Mouse (Mus musculus): ENCODE measurements around the gene Sim2. TPM values are rescaled to one million over a fixed set of nuclear protein-coding genes. Genes with fewer than 3 reads are reported as not detected.

Sim2 gene
- polyA plus RNA-seq, 2 experiments, result 0.02 TPM; not detected in 1

GRCm38 (mm10) chr16:94078318-94079074, 6.2 kb upstream of the Sim2 start:
- Histone ChIP-seq H3K9ac (replicated peaks) (no peak overlapping the region), H3K4me1 (replicated peaks; ENCODE audit: control insufficient read depth in 2 of 2, insufficient read depth in 2 of 2, low read length in 1 of 2) (no peaks in the 10 kb centered on the region), H3K9me3 (ENCODE audit: control insufficient read depth, low read length) (no peaks in the 10 kb centered on the region), H3K4me2 (ENCODE audit: low read depth) (no peak overlapping the region), H3K4me3 (ENCODE audit: insufficient read depth in 1 of 2, low read depth in 2 of 2, low read length in 2 of 2) (no peak overlapping the region), H3K27me3 (ENCODE audit: control insufficient read depth, insufficient read depth, low read length) (peaks cover 79% of the 10 kb centered on the region), H3K27ac (no peak overlapping the region), H3K36me3 (replicated peaks; ENCODE audit: control insufficient read depth, insufficient read depth, low read depth) (no peaks in the 10 kb centered on the region)
- ATAC-seq (ENCODE audit: insufficient read depth) (no peak), DNase-seq (ENCODE audit: low read depth in 3 of 3, low spot score in 3 of 3) (no peak)
- 2% methylated on average over 23 of the region's 23 CpGs for WGBS (ENCODE audit: insufficient replicate concordance)
- TF ChIP-seq EP300 (IDR thresholded peaks at IDR 0.05; ENCODE audit: low read depth) (no peak), CTCF (IDR thresholded peaks at IDR 0.05; ENCODE audit: low read depth) (no peak)

GRCm38 (mm10) chr16:94079075-94079855, 5.5 kb upstream of the Sim2 start:
- Histone ChIP-seq H3K4me3 (ENCODE audit: insufficient read depth in 1 of 2, low read depth in 2 of 2, low read length in 2 of 2) (no peak overlapping the region), H3K4me1 (replicated peaks; ENCODE audit: control insufficient read depth in 2 of 2, insufficient read depth in 2 of 2, low read length in 1 of 2) (no peaks in the 10 kb centered on the region), H3K9me3 (ENCODE audit: control insufficient read depth, low read length) (no peaks in the 10 kb centered on the region), H3K27ac (no peak overlapping the region), H3K27me3 (ENCODE audit: control insufficient read depth, insufficient read depth, low read length) (peaks cover 87% of the 10 kb centered on the region), H3K36me3 (replicated peaks; ENCODE audit: control insufficient read depth, insufficient read depth, low read depth) (no peaks in the 10 kb centered on the region), H3K4me2 (ENCODE audit: low read depth) (no peak overlapping the region), H3K9ac (replicated peaks) (no peak overlapping the region)
- ATAC-seq (ENCODE audit: insufficient read depth), result no peak
- no peak for TF ChIP-seq EP300 (IDR thresholded peaks at IDR 0.05; ENCODE audit: low read depth)
- TF ChIP-seq CTCF (IDR thresholded peaks at IDR 0.05; ENCODE audit: low read depth), result no peak
- WGBS (ENCODE audit: insufficient replicate concordance), result 2% methylated on average over 47 of the region's 47 CpGs
- DNase-seq (ENCODE audit: low read depth in 3 of 3, low spot score in 3 of 3), result no peak

- H3K4me3 ChIP-seq (ENCODE audit: insufficient read depth in 1 of 2, low read depth in 2 of 2, low read length in 2 of 2), result no peak overlapping the region
- no peaks in the 10 kb centered on the region for H3K4me1 ChIP-seq (replicated peaks; ENCODE audit: control insufficient read depth in 2 of 2, insufficient read depth in 2 of 2, low read length in 1 of 2)
- H3K36me3 ChIP-seq (replicated peaks; ENCODE audit: control insufficient read depth, insufficient read depth, low read depth), result no peaks in the 10 kb centered on the region
- DNase-seq (ENCODE audit: low read depth in 3 of 3, low spot score in 3 of 3) (no peak), ATAC-seq (ENCODE audit: insufficient read depth) (no peak)
- no peak overlapping the region for H3K27ac ChIP-seq
- no peak overlapping the region for H3K9ac ChIP-seq (replicated peaks)
- WGBS (ENCODE audit: insufficient replicate concordance), result 2% methylated on average over 13 of the region's 13 CpGs
- H3K4me2 ChIP-seq (ENCODE audit: low read depth), result no peak overlapping the region
- peaks cover 95% of the 10 kb centered on the region for H3K27me3 ChIP-seq (ENCODE audit: control insufficient read depth, insufficient read depth, low read length)
- TF ChIP-seq EP300 (IDR thresholded peaks at IDR 0.05; ENCODE audit: low read depth) (no peak), CTCF (IDR thresholded peaks at IDR 0.05; ENCODE audit: low read depth) (no peak)
- no peaks in the 10 kb centered on the region for H3K9me3 ChIP-seq (ENCODE audit: control insufficient read depth, low read length)
Measured at GRCm38 (mm10) chr16:94079856-94080555, 4.7 kb upstream of the Sim2 start.

GRCm38 (mm10) chr16:94081596-94081995, 3.1 kb upstream of the Sim2 start:
- WGBS (ENCODE audit: insufficient replicate concordance), result 15% methylated on average over 5 of the region's 5 CpGs

More at GRCm38 (mm10) chr16:94081596-94081995, 3.1 kb upstream of the Sim2 start:
- Histone ChIP-seq H3K27ac (no peak overlapping the region), H3K36me3 (replicated peaks; ENCODE audit: control insufficient read depth, insufficient read depth, low read depth) (no peaks in the 10 kb centered on the region), H3K9me3 (ENCODE audit: control insufficient read depth, low read length) (no peaks in the 10 kb centered on the region), H3K4me2 (ENCODE audit: low read depth) (no peak overlapping the region), H3K4me1 (replicated peaks; ENCODE audit: control insufficient read depth in 2 of 2, insufficient read depth in 2 of 2, low read length in 1 of 2) (no peaks in the 10 kb centered on the region), H3K4me3 (ENCODE audit: insufficient read depth in 1 of 2, low read depth in 2 of 2, low read length in 2 of 2) (no peak overlapping the region), H3K27me3 (ENCODE audit: control insufficient read depth, insufficient read depth, low read length) (peaks cover 96% of the 10 kb centered on the region), H3K9ac (replicated peaks) (no peak overlapping the region)
- TF ChIP-seq EP300 (IDR thresholded peaks at IDR 0.05; ENCODE audit: low read depth) (no peak), CTCF (IDR thresholded peaks at IDR 0.05; ENCODE audit: low read depth) (no peak)
- no peak for ATAC-seq (ENCODE audit: insufficient read depth)
- no peak for DNase-seq (ENCODE audit: low read depth in 3 of 3, low spot score in 3 of 3)

Measured in liver, embryonic 14.5 days (tissue).